Mouse (Mus musculus) gastrocnemius, postnatal 4 days (tissue): ENCODE results near the gene Gm14139. TPM values are rescaled to one million over a fixed set of nuclear protein-coding genes. Genes with fewer than 3 reads are reported as not detected.
"Not testable (repeated sequence)": the region's sequence is repeated elsewhere in the genome, so short reads cannot be mapped to it uniquely, and the experiment has no call there.

Experiments
- DNase-seq, 2 experiments: peaks; one replicate each; pipeline ENCODE4 v3.0.0; 2021 to 2022; ENCODE audit warnings: low spot score in 2 of 2, mixed read lengths in 2 of 2
- long read RNA-seq, 2 experiments: library from polyadenylated mRNA; stranded (forward); transcript quantifications; one replicate each; pipeline ENCODE4 v2.0.0; 2021
- total RNA-seq, 2 experiments: library from RNA; stranded (reverse); gene quantifications; 2 replicates each; pipeline ENCODE4 v1.2.3; 2021

The Gm14139 gene
- total RNA-seq, result not detected
- long read RNA-seq, experiment 1, result 0 reads
- long read RNA-seq, experiment 2, result 0 reads

DNA sequence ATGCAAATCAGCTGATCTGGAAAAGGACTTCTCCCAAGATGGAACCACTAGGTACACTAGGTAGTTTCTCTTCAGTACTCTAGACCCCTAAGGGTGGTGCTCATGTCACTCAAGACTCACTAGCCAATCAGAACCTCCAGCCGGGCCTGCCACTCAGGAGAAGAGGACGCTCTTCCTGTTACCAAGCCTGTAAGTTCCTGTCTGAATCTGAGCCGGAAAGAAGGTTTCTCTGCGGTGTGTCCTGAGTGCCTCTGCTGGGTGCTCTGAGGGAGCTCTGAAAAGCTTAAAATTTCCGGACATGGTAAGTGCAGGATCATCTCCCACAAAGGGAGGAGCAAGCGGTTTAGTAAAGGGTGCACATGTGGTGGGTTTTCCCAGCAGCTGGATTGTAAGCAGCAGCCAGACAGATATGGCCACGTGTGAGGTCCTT is at the start of gene Gm14139:
Gm14139 (plus strand) TSS at position 186 of the 430 bp plus-strand sequence.
- not testable (repeated sequence) for DNase-seq

DNA sequence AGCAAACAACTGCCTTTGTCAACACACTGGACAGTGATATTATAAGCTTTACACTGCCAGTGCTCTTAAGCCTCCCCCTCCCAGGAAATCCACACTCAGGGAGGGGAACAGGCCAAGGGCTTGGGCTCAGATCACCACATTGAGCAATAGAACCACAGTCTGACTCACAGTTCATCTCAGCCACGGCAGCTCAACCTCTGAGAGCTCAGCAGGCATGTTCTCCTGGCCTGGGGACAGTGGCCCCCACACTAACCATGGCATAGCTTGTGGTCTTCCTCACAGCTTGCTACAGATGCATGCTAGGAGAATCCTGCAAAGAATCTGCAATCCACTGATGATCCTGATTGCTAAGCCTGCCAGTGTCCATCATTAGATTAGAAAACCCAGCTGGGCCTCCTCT is 49.6 kb upstream of the Gm14139 start:
- not testable (repeated sequence) for DNase-seq

DNA sequence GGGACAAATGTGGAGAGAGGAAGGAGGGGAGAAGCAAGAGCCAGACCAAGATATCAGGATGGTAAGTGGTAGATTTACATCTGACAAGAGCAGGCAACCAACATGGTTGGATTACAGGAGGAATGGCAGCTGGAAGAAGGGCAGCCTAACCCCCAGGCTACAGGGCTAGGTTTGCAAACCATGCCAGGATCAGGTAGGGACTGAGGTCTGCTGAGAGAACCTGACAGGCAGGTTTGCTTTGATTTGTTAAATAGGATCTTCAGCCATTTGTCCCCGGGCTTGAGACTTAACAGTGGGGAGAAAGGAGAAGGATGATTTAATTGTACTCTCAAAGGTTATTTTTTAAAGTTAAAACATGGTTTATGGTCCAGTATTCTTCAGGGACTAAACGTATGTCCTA is 48.8 kb upstream of the Gm14139 start:
- DNase-seq, result no peak

DNA sequence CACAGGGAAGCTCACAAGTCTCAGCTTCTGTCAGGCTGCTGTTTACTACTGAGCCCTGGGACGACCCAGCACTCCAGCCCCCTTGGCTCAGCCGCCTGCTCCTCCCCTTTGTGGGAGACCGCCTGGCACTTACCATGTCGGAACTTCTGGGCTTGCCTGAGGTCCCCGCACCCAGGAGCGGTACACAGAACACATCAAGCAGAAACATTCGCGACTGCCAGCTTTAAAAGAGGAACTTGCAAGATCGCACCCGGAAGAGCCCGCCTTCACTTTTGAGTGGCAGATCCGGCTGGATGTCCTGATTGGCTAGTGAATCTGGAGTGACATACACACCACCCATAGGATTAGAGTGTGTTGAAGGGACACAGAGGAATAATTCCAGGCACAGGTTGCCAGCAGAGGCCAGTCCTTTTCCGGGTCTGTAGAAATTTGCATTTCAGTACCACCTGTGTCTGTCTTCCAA is 45.1 kb upstream of the Gm14139 start, which contains the start of gene Zfp120:
Zfp120 (minus strand) TSS at position 274 of the 463 bp plus-strand sequence.
- peak; percentile 46 to 78 for DNase-seq

DNA sequence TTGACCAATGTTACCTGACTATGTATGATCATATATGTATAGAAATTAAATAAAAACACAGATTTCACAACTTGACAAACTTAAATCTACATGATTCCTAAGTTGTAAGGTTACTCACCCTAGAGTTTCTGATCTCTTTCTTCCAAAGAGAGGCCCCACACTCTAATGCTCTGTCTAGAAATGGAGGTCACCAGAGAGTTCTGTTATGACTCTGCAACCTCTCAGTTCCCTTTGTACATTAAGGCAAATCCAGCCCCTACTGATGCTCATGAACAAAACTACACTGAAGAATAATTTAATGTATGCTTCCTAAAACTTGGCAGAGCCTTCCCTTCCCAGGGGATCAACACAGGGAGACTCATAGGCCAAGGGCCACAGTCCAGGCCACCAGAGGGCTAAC is 14.9 kb upstream of the Gm14139 start:
- DNase-seq, result no peak

DNA sequence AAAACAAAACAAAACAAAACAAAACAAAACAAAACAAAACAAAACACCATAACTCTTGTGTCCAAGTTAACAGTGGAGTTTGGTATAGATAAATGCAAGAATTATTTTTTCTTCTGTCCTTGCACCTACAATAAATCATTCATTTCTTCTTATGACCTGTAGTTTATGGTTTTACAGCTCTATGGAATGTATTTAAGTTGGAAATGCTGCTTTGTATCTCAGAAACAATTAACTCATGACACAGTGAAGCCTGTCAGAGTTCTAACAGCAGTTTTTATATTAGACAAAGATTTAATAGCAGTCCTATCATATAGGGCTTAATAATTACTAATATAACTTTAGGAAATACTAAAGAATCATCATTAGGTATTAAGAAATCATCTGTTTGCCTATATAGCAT is 7.7 kb upstream of the Gm14139 start:
- DNase-seq, result no peak

DNA sequence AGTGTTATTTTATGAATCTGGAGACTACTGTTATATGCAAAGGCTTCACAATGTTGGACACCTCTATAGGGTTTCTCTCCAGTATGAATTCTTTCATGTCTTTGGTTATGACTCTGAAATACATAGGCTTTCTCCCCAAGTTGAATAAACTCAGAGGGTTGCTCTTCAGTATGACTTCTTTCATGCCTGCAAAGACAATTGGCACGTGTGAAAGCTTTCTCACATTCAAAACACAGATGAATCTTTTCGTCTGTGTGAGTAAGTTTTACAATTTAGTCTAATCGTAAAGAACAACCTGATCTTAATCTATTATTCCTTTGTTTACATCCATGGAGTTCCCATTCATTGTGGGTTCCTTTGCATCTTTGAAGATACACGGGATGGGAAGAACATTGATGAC is 2.0 kb upstream of the Gm14139 start, which contains the start of gene Gm10770:
Gm10770 (minus strand) TSS at position 101 of the 400 bp plus-strand sequence.
- not testable (repeated sequence) for DNase-seq

DNA sequence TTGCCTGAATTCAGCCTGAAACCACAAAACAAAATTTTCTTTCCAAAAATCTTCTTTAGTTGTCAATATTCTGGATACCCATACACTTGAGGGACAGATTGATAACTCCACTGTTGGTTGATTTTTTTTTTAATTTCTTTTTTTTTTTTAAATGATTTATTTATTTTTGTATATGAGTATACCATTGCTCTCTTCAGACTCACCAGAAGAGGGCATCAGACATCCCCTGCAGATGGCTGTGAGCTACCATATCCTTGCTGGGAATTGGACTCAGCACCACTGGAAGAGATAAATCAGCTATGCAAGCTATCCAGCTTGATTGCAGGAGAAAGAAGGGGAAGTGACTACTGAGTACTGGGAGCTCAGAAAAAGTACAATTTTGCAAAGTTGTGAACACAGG is 509 bp upstream of the Gm14139 start:
- not testable (repeated sequence) for DNase-seq

DNA sequence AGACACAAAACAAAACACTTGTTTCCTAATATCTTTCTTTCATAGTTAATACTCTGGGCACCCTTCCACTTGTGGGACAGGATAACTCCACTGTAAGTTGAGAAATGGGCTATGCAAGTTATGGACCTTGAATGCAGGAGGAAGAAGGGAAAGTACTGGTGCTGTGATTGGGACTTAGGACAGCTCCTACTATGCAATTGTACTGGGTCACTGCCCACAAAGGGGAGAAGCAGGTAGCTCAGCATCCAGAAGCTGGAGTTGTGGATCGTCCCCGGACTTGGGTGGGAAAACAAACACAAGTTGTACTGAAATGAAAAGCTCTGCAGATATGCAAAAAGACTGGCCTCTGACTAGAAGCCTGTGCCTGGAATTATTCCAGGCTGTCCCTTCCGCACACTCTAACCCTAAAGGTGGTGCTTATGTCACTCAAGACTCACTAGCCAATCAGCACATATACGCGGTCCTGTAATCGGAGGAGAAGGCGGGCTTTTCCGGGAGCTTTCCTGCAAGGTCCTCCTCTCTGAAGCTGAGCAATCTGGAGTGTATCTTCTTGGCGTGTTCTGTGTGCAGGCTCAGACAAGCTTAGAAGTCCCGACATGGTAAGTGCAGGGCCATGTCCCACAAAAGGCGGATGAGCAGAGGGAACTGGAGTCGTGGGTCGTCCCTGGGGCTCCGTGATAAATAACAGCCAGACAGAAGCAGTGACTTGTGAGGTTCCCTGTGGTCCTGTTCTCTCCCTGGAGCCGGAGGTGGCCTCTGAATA is 36.2 kb downstream of the Gm14139 start, which contains the start of gene Zfp937:
Zfp937 (plus strand) TSS at position 474 of the 763 bp plus-strand sequence.
- DNase-seq, result peak; percentile 30 to 71

DNA sequence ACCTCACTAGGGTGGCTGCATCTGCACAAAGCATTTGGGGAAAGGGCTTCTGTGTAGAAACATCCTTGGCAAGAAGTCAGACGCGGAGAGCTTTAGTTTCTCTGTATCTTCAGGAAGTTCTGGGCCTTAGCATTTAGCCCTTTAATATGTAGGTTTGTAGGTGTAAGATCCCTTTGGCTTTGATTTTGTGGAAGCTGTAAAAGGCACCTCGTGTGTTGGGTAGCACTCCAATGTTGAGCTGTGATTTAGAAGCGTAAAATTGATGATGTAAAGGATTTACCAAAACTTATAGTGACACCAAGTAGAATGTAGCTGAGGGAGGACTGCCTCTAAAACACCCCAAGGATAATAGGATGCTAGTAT is 36.8 kb downstream of the Gm14139 start:
- DNase-seq, result not testable (repeated sequence)

DNA sequence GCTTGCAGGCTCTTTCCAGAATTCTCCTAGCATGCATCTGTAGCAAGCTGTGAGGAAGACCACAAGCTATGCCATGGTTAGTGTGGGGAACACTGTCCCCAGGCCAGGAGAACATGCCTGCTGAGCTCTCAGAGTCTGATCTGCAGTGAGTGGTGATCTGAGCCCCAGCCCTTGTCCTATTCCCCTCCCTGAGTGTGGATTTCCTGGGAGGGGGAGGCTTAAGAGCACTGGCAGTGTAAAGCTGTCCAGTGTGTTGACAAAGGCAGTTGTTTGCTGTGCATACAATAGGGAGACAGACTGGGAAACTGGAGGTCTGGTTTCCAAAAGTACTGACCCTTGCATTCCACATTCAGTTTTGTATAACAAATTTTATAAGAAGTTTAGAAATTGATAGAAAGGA is 41.7 kb downstream of the Gm14139 start:
- DNase-seq, result not testable (repeated sequence)

Other genes with a start within 250 kb of the Gm14139 start
- gene Zfp120, start 45.0 kb upstream of the Gm14139 start, total RNA-seq, result 1 to 10 TPM; 7.5 to 9.0 TPM
- not detected for gene Gm10770, start 2.1 kb upstream of the Gm14139 start, total RNA-seq
- 1 to 10 TPM; 5.2 to 6.0 TPM for gene Zfp937, start 36.3 kb downstream of the Gm14139 start, total RNA-seq
- 1 to 10 TPM; 5.0 to 5.8 TPM for gene Gm21994, start 73.8 kb downstream of the Gm14139 start, total RNA-seq
- gene Gm14124, start 75.8 kb downstream of the Gm14139 start, total RNA-seq, result under 1 TPM; 0.10 to 0.18 TPM
- 1 to 10 TPM; 2.0 to 2.5 TPM for gene Gm10130, start 141.9 kb downstream of the Gm14139 start, total RNA-seq
- gene 3300002I08Rik, start 181.0 kb downstream of the Gm14139 start, total RNA-seq, result 1 to 10 TPM; 3.2 to 3.7 TPM